Mouse (Mus musculus) right cerebral cortex, adult 18-20 months (tissue): ENCODE measurements at regions not wholly inside any gene's neighbourhood (a gene's known extent, or its start where the extent isn't known, plus 50 kb on each side); places are given as distances from the start of the nearest gene placed in this dataset.

Experiments used
- DNase-seq: peaks from one replicate; pipeline ENCODE4 v3.0.0; 2022; ENCODE audit warnings: mixed read lengths

DNA sequence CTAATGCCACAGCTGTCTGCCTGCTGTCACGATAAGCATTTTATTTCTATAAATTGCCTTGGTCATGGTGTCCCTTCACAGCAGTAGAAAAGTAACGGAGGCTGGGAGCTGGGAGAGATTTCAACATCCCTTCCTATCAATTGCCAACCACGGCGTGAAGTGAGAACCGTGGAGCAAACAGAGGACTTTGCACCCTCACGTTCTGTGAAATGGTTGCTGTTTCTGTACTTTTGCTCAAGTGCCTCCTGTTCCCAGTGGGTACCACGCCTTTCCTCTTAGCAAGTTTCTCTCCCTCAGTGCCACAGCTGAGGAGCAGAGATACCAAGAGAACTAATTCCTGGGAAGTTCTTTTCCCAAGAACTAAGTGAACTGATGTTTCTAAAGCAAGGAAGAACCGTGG lies 99.6 kb upstream of the Hes1 start:
- peak; percentile 30 for DNase-seq

DNA sequence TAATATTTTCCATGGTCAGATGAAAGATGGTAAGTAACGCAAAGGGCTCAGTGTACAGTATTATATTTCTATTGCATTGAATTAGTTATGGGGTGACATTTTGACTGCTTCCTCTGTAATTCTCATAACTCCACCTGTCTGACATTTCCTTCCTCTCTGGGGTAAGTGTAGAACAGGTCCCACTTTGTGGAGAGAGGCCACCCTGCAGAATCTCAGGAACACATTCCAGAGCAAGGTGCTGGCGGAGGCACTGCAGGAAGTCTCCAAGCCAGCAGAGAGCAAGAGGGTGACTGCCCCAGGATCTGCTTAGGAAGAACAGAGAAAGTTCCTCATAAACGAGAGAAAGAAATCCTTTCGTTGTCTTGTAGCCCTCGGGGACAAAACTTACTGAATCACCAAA lies 95.4 kb upstream of the Hes1 start:
- DNase-seq = no peak

DNA sequence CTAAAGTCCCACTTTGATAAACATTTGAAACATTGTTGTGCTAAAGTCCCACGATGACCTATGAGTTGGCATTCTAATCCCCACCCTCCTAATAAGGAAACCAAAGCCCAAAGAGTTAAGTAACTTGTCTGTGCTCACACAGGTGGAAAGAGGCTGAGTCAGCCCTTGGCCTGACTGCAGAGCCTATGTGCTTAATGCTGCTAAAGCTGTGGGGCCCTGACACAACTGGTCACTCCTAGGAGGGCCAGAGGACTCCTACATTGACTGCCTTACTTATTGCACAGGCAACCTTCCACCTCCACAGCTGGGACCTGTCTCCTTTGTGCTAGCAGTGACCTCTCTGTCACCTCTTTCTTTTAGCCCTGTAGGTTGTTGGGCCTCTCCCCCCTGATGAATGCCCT lies 91.4 kb upstream of the Hes1 start:
- DNase-seq = no peak

DNA sequence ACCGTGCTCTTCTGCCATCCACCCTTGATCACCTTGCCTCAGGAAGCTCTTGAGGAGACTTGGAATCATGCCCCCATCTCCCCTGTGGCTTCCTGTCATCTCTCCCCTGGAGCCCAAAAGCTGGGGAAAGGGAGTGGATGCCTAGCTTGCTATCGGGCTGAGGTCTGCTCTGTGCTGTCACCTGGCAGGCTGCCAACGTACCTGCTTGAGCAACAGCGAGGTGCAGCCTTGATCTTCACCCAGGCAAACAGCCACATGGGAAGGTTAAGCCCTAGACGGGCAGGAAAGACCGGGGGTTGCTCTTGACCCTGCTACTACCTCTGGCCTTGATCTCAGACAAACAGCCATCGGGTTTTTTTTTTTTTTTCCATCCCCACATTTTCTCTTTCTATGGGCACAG lies 90.9 kb upstream of the Hes1 start:
- DNase-seq = no peak

DNA sequence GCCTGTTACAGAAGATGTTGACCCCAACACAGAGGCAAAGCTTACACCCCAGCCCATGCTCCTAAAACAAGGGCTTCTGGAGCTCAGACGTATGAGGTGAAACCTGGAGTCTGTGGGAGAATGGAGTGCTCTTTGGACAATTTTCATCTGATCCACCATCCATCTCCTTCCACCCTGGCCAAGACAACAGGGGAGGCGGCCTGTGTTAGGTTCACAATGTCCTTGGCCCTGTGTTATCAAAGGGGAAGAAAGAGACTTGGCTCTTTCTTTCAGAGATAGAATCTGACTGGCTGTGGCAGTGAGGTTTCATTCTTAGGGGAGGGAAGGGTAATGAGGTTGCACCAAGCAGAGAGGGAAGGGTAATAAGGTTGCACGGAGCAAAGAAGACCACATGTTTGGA lies 88.4 kb upstream of the Hes1 start:
- no peak for DNase-seq

DNA sequence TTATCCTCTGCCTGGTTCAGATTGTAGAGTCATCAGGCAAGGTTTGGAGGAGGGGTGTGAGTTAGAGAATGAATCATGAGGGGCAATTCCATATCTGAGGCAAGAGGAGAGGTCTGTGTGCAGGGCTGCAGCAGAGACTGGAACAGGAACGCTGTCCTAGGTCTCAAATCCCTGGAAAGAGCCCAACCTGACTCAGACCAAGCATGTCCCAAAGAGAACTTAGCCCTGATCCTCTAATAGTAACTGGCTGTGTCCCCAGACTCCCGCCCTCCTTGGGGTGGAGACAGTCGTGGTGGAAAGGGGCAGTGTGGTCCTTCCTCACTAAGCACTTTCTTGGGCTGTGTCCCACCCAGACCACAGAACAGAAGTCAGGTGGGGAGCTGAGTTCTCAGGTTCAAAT lies 87.2 kb upstream of the Hes1 start:
- no peak for DNase-seq

DNA sequence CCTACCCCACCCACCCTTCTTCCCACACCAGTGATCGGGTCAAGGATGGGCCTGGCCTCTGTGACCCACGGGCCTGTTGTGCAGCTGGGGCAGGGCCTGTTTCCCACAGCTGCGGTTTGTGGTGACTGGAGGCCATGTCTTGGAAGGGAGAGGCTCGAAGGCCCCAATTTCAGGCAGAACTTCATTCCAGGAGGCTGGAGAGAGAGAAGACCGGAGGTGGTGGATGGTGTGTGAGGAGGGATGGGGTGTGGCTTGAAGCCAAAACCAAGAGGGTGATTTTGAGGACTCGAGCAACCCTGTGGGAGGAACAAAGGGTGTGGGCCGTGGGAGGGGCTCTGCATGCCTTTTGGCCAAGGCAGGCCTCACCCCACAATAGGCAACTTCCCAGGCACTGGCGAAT lies 86.5 kb upstream of the Hes1 start:
- no peak for DNase-seq

DNA sequence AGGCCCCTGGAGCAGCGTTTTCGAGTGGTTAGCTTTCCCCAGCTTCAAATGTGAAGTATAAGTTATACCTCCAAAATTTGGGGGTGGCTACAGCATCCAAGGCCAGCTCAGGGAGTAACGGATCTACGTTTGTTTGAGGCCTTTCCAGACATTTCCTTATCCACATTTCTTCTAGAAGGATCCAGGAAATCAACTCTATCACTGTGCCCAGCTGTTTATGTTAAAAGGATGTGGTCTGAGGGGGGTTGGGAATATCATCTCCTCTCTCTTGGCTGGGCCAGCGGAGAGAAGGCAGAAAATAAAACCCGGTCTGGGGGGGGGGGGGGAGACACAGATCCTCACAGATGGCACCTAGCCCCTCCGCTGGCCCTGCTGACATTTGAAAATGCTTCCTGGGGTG lies 85.1 kb upstream of the Hes1 start:
- DNase-seq = no peak

DNA sequence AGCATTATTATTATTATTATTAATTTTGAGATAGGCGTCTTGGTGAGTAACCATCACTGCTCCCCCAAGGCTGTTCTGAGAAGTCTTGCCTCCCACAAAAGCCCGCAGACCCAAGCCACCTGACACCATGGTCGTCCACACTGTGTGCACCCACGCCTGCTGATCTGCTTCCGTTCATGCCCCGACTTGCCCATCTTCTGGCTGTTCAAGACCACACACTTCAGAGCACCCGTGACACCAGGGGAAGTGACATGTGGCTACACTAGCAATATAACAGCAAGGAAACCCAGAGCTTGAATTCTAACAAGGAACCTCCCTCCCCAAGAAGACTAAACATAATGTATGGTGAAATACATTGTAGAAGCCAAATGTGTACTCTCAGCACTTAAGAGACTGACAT lies 82.6 kb upstream of the Hes1 start:
- DNase-seq = no peak

DNA sequence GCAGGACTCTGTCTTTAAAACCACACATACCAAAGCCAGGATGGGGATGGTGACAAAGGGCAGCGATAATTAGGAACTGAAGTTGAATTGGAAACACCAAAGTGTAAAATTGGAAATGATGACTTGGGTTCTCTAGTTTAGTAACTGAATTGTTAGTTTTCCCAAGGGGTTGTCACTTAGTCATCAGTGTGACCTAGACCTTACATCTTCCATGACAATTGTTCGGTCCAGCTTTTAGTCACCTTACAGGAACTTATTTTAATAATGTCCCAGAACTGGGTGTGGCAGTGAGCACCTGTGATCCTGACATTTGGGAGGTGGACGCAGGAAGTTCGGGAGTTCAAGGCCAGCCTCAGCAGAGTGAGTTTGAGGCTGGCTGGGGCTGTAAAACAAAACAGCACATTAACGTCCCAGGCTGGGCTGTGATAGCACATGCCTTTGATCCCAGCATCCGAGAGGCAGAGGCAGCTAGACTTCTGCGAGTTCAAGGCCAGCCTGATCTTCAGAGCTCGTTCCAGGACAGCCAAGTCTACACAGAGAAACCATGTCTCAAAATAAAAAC lies 81.9 kb upstream of the Hes1 start:
- DNase-seq = no peak

DNA sequence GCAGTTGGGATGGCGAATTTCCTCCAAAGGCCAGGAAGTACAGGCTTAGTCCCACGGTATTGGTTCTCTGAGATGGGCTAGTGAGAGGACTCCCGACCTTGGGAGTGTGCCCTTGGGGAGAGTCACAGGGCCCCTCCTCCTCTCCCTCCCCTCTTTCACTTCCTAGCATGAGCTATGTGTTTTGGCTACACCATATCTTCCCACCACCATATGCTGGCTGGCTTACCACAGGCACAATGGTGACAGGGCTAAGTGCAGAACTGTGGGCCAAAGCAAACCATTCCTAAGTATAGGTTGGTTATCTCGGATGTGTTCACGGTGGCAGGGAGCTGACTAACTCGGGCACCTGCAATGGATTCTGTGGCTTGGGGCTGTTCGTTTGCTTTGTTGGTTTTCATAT lies 81.0 kb upstream of the Hes1 start:
- no peak for DNase-seq

DNA sequence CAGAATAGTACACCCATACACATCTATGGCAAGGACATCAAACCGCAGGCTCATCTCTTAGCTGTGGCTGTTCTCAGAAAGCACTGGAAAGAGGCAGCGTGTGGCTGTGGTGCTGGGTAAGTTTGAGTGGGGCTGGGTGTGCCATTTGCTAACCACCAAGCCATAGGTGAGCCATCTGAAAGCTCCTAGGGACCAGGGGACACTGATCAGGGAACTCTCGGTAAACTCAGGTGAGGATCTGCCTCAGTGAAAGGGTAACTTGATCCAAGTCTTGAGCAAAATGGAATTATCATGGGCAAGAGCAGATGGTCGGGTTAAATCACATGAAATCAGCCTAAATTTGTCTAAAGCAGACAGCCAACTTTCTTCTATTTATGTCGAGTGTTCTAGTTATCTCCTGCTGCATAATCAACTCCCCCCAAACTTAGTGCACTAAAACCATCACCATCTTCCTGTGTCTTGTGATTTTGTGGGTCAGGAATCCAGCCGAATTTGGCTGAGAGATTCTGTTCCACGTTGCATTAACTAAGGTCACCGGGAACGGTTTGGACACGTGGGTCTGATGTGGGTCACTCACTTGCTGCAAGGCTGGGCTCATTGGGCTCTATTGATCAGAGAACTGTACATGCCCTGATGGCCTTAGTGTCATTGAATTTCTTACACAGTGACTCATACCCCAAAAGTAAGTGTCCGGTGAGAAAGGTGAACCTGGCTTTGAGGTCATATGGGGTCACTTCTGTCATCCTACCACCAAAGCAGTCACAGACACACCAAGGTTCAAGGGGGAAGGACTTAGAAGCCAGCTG lies 78.9 kb upstream of the Hes1 start:
- peak; percentile 38 for DNase-seq

DNA sequence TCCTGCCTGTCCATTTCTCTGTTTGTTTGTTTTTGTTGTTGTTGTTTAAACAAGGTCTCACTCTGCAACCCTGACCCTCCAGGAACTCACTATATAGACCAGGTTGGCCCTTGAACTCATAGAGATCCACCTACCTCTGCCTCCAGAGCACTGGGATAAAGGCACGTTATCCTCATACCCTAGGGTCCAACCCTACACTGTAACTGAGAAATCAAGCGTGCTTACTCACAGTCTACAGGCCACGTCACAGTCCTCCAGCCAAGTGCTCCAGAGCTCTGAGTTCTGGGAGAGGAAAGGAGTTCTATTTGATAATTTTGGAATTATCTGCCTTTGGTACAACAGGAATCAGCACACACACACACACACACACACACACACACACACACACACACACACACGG lies 76.6 kb upstream of the Hes1 start:
- DNase-seq = no peak

DNA sequence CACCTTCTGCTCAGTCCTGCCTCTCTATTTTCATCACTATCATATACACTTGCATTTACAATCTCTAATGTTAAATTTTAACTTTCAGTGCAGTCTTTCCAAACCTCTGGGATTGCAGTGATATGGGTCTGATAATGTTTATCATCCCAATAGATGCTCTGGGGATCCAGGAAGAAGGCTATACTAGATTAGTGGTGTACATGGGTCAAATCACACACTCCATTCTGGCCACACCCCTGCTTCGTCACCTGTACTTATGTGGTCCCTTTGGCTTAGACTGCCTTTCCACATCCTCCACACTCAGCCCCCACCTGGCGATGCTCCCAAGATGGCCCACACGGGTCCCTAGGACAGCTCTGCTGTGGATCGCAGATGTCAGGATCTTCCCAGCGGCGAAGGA lies 76.2 kb upstream of the Hes1 start:
- no peak for DNase-seq

DNA sequence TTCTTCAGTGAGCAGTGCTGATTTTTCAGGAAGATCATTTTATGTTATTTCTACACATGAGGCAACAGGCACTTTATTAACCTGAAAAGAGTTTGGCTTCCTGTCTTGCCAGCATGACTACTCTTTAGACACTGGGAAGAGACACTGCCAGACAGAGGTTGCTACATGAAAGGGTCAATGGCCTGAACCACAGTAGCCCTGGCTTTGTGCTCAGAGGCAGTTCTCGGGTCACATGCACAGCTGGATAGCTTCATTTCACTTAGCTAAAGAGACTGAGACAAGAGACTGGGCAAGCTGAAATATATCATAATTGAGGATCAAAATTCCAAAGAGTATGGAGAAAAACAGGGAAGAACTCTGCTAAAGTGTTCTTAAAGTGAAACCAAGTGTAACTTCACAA lies 74.9 kb upstream of the Hes1 start:
- DNase-seq = no peak

DNA sequence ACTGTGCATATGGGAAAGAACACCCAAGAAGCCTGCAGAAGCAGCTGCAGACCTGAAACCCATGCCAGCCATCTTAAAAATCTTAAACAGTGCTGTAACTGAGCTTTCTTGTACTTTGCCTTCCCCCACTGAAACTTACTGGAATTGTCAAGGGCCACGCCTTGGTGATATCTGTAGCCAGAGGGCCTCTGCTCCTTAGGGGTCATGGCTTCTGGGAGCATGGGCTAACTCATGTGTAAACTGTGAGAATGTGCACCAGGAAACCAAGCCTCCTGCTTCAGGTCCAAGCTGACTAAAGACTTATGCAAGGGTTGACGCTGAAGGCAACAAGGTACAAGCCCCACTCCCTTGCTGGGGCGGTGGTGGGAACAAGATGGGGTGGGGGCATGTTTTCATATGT lies 73.8 kb upstream of the Hes1 start:
- DNase-seq = no peak

DNA sequence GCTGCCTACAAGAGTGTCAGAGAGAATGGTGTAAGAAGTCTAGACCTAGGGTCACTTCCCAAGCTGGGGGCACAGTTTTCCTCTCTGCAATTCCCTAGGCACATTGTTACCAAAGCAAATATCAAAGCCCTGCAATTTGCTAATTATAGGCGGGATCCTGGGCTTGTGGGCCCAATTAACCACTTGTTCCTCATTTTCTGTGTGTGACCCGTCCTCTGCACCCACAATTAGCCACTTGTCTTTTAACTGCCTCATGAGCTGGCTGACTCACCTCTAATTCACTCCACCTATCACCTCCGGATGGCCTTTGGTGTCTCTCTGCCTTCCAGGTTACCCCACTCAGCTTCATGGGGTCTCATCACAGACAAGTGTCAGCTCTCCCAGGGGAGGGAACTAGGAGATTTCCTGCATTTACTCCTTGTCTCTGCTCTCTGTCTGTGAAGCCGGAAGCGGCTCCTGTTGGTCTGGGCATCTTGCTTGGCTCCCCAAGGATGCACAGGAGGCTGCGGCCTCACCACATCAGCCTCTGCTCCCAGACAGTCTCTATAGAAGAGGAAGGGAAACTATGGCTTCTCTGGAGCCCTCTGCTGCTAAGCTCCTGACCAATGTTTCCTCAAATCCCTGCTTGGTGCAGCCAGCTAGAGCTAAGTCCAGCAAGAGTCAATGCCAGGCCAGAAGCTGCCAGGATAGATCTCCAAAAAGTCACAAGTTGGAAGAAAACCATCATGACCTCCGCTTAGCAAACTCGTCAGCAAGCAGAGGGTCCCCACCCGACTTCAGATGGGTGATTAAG lies 73.2 kb upstream of the Hes1 start:
- DNase-seq = no peak

DNA sequence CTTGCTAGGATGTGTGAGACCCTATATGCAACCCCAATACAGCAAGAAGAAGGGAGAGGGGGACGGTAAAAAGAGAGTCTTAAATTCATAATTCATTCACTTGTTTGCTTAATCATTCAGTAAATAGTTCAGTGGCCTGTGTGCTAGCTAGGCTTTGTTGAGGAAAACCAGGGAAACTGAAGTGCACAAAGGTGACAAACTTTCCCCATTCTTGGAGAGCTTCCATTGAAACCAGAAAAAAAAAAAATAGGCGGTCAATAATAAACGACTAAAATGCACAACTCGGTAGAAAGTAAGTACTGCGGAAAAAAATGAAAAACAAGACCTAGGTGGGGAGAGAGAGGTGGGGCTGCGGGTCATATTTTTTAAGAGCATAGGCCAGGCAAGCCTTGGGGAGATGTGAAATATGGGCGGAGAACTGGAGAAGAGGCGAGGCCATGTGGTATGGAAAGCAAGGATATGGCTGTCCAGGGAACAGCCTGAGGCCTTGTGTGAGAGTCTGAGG lies 72.3 kb upstream of the Hes1 start:
- DNase-seq = no peak

DNA sequence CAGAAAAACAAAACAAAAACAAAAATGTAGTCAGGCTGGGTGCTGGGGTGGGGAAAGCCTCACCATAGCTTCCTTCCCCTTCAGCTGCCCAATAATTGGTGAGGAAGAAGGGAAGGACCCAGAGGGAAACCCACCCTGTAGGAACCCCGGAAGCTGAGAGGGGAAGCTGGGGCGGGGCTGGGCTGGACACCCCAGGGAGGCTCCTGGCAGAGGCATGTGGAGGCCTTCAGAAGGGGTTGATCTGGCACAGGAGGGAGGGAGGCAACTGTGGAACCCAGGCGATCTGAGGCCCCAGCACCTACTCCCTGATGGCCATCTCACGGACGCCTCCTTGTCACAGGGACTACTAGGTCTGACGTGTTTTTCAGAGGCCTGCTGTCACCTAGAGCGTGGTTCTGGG lies 71.1 kb upstream of the Hes1 start:
- no peak for DNase-seq

DNA sequence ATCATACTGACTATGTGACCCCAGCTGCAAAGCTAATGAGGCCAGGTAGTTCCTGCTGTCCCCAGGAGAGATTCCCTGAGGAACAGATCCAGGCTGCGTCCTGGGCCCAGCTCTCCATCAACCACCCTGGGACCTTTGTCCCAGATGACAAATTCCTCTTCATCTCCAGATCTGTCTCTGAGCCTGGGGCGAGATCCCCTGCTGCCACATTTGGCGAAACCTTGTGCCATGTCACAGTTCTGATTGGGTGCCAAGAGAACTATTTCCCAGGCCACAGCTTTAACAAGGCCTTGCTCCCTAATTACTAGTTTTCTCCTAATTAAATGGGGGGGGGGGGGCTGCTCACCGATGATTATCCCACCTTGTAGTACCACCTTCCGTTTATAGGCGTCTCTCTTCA lies 70.6 kb upstream of the Hes1 start:
- DNase-seq = no peak

DNA sequence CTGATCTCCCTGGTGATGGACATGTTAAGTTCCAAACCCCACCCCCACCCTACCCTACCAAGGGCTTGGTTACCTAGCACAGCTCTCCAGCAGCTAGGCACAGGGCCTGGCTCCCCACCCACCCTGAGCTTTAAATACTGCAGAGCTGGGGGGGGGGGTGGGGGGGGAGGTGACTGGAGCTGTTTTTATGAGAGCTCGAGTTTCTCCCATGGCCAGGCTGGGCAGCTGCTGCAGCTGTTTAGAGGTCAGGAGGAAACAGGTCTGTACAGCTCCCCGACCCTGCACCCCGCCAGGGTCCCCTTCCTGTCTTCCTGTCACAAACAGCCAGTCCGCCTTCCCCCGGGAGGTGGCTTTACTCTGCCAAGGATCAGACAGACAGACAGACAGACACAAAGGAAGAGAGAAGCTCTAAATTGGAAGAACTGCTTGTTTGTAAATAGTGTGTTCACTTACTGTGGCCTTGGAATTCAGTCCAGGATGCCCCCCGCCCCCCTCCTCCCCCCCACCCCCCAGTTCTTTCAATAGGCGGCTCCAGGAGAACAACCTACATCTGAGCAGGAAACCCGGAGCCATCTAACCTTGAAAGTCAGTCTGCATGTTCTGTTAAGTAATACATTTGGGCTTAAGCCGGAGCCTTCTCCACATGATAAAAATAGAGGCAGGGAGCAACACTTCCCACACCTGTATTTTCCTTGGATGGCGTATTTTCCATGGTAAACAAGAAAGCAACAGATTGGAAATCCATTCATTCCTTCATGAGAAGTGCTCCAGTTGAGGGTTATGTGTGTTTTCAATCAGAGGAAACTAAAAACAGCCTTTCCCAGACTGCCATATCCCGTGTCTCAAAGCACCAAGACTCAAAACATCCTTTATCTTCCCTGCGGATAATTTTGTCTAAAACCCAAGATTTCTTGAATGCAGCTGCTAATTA lies 67.8 kb upstream of the Hes1 start:
- DNase-seq = no peak

DNA sequence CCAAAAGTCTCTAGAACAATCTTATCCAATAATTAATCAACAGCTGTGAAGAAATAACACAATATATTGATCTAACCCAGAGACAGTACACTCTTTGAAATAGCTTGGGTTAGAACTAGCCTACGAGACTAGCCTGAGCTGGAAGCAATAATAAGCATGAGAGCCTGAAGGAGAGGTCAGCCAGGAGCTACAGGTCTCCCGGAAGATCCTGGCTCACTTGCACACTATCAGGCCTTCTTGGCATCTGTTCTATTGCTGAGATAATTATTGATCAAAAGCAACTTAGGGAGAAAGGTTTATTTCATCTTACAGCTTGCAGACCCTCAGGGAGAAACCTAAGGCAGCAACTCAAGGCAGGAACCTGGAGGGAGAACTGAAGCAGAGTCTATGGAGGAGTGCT lies 64.0 kb upstream of the Hes1 start:
- DNase-seq = no peak

DNA sequence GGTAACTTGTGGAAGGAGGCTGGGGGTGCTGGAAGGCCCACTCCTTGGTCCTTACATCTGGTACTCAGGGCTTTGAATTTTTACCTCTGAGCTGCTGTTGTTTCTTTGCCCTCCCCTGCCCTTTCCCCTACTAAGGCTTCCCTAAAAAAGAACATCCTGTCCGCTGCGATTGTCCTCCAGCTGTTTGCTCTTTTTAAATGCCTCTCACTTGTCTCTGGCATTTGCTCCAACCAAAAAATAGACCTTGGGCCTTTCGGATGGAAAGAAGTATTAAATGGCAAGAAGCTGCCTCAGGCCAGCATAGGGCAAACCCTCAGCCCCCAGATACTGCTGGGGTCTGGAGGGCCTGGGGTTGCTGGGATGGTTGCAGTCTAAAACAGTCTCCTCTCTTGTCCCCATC lies 59.1 kb upstream of the Hes1 start:
- DNase-seq = no peak
